Mouse (Mus musculus): ENCODE results near the gene Snap25. TPM values are rescaled to one million over a fixed set of nuclear protein-coding genes. Genes with fewer than 3 reads are reported as not detected.

The Snap25 gene
- polyA plus RNA-seq, 1 experiment, result not detected

DNA sequence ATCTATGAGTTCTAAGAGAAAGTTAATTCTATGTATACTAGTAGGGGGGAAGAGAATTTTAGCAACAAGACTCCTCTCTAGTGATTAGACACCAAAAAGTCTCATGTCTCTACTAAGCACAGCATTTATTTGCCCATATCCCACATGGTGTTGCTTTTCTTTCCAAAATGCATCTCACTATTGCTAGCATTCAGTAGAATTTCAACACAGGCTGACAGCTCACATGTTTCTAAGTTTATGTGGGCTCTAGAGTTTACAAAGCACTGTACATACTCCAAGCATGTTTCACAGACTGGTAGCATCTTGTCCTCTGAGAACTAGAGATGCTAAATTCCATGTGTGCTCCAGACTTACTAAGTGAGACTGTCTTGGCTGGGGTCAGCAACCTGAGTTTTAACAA lies 87.8 kb downstream of the Snap25 start:
- no peak for TF ChIP-seq POLR2A (IDR thresholded peaks at IDR 0.05; ENCODE audit: low read depth, low read length)
- TF ChIP-seq CTCF (IDR thresholded peaks at IDR 0.05; ENCODE audit: borderline replicate concordance, insufficient read depth, low read length), result no peak
- Histone ChIP-seq H3K4me1 (ENCODE audit: control insufficient read depth, insufficient read depth, low read length) (no peaks in the 10 kb centered on the region), H3K27ac (ENCODE audit: insufficient read depth, low read length) (no peak overlapping the region), H3K4me3 (ENCODE audit: insufficient read depth, low read length) (no peak overlapping the region)

DNA sequence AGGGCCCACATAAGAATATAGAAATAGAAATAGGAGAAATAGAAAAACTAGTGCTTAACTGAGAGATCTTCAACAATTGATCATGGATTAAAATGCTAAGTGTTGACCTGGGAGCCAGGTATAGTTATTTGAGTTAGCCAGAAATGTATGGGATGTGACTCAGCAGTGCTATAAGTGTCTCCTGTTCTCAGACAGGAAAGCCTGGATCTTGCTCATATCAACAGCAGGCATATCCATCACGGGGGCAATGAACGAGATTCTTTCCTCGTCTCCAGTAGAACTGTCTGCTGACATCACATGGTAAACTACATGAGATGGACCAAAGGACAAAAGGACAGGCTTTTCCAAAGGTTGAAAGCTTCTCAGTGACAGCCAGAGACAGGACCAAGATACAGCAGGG lies 88.8 kb downstream of the Snap25 start:
- H3K4me1 ChIP-seq (ENCODE audit: control insufficient read depth, insufficient read depth, low read length), result no peaks in the 10 kb centered on the region
- no peak for TF ChIP-seq POLR2A (IDR thresholded peaks at IDR 0.05; ENCODE audit: low read depth, low read length)
- no peak for TF ChIP-seq CTCF (IDR thresholded peaks at IDR 0.05; ENCODE audit: borderline replicate concordance, insufficient read depth, low read length)
- no peak overlapping the region for H3K4me3 ChIP-seq (ENCODE audit: insufficient read depth, low read length)
- H3K27ac ChIP-seq (ENCODE audit: insufficient read depth, low read length), result no peak overlapping the region

DNA sequence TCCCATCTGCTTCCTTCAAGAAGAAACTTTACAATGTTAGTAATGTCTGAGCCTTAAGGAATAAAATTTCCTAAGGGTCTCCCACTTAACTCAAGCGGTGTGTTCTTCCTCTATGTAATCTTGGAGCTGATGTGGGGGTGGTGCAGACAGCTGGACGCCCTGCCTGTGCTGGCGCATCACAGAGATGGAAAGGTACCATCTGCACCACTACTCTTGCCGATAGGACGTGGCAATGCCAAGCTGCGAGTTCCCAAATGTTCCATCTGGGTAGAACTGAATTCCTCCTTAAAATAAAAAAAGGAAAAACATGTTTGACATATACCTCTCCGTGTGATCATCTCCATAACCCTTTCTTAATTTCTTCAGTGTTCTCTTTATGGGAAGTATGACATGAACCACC lies 89.9 kb downstream of the Snap25 start:
- no peak overlapping the region for H3K4me3 ChIP-seq (ENCODE audit: insufficient read depth, low read length)
- TF ChIP-seq CTCF (IDR thresholded peaks at IDR 0.05; ENCODE audit: borderline replicate concordance, insufficient read depth, low read length) (no peak), POLR2A (IDR thresholded peaks at IDR 0.05; ENCODE audit: low read depth, low read length) (no peak)
- no peak overlapping the region for H3K27ac ChIP-seq (ENCODE audit: insufficient read depth, low read length)

GRCm38 (mm10) chr2:136807992-136808726 lies 94.9 kb downstream of the Snap25 start:
- H3K27ac ChIP-seq (ENCODE audit: insufficient read depth, low read length), result no peak overlapping the region
- TF ChIP-seq CTCF (IDR thresholded peaks at IDR 0.05; ENCODE audit: borderline replicate concordance, insufficient read depth, low read length) (no peak), POLR2A (IDR thresholded peaks at IDR 0.05; ENCODE audit: low read depth, low read length) (no peak)

More for the DNA sequence above, 89.9 kb downstream of the Snap25 start:
- no peaks in the 10 kb centered on the region for H3K4me1 ChIP-seq (ENCODE audit: control insufficient read depth, insufficient read depth, low read length)

GRCm38 (mm10) chr2:136811331-136811730 lies 98.1 kb downstream of the Snap25 start:
- Histone ChIP-seq H3K4me3 (ENCODE audit: insufficient read depth, low read length) (no peak overlapping the region), H3K4me1 (ENCODE audit: control insufficient read depth, insufficient read depth, low read length) (no peaks in the 10 kb centered on the region), H3K27ac (ENCODE audit: insufficient read depth, low read length) (no peak overlapping the region)
- no peak for TF ChIP-seq CTCF (IDR thresholded peaks at IDR 0.05; ENCODE audit: borderline replicate concordance, insufficient read depth, low read length)
- no peak for TF ChIP-seq POLR2A (IDR thresholded peaks at IDR 0.05; ENCODE audit: low read depth, low read length)

More at GRCm38 (mm10) chr2:136807992-136808726, 94.9 kb downstream of the Snap25 start:
- H3K4me3 ChIP-seq (ENCODE audit: insufficient read depth, low read length), result no peak overlapping the region
- no peaks in the 10 kb centered on the region for H3K4me1 ChIP-seq (ENCODE audit: control insufficient read depth, insufficient read depth, low read length)

DNA sequence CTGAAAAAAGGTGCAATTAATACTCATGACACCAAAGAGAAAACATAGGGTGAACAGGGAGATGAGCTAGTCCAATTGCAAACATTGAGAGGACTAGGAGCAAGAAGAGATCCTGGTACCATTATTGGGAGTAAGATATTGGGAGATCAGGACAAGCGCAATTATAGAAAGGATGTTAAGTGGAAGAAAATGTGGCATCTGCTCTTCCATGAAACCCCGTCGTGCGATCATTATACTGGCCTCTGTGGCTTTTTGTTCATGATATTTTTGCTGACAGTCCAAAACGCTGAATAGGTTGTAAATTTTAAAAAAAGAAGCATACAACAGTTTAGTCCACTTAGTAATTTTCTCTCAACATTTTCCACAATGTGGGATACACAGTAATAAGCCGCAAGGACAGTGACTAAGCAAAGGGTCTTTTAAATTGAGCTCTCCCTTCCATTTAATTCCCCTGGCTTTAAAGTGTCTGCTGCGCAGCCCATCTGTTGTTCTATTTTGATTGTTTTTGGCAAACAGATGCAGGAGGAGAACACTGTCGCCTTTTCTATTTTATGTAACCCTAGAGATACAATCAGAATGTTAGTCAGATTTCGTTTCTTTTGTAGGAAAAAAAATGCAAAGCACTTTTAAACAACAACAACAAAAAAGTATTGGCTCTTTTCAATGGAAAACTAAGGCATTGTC lies 103.6 kb downstream of the Snap25 start:
- H3K4me1 ChIP-seq (ENCODE audit: control insufficient read depth, insufficient read depth, low read length), result no peaks in the 10 kb centered on the region
- TF ChIP-seq POLR2A (IDR thresholded peaks at IDR 0.05; ENCODE audit: low read depth, low read length) (no peak), CTCF (IDR thresholded peaks at IDR 0.05; ENCODE audit: borderline replicate concordance, insufficient read depth, low read length) (no peak)
- no peak overlapping the region for H3K4me3 ChIP-seq (ENCODE audit: insufficient read depth, low read length)
- H3K27ac ChIP-seq (ENCODE audit: insufficient read depth, low read length), result no peak overlapping the region

- H3K4me1 ChIP-seq (ENCODE audit: control insufficient read depth, insufficient read depth, low read length), result no peaks in the 10 kb centered on the region
- no peak overlapping the region for H3K4me3 ChIP-seq (ENCODE audit: insufficient read depth, low read length)
- no peak for TF ChIP-seq CTCF (IDR thresholded peaks at IDR 0.05; ENCODE audit: borderline replicate concordance, insufficient read depth, low read length)
- TF ChIP-seq POLR2A (IDR thresholded peaks at IDR 0.05; ENCODE audit: low read depth, low read length), result no peak
- H3K27ac ChIP-seq (ENCODE audit: insufficient read depth, low read length), result no peak overlapping the region
Observed at GRCm38 (mm10) chr2:136823751-136824716, 110.8 kb downstream of the Snap25 start.

DNA sequence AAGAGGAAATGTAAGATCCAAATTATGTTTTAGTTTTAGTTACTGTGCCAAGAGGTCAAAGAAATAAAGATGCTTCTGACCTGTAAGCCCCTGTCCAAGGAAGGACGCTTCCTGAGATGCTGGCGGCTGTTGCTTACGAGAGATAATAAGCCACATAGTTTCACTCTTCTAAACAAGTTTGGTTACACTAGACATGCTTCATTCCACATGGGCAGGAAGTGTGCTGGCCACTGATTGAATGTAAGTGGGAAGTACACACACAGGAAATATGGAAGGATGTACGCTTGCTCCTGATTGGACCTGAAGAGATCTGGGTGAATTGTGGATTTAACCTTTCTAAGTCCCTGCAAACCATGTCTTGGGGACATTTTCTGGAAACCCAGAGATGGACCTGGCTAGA lies 114.4 kb downstream of the Snap25 start:
- no peak overlapping the region for H3K27ac ChIP-seq (ENCODE audit: insufficient read depth, low read length)
- H3K4me3 ChIP-seq (ENCODE audit: insufficient read depth, low read length), result no peak overlapping the region
- no peak for TF ChIP-seq POLR2A (IDR thresholded peaks at IDR 0.05; ENCODE audit: low read depth, low read length)
- no peak for TF ChIP-seq CTCF (IDR thresholded peaks at IDR 0.05; ENCODE audit: borderline replicate concordance, insufficient read depth, low read length)
- no peaks in the 10 kb centered on the region for H3K4me1 ChIP-seq (ENCODE audit: control insufficient read depth, insufficient read depth, low read length)

Other genes starting within 250 kb of the Snap25 start
- gene Ankef1, start 211.5 kb upstream of the Snap25 start, polyA plus RNA-seq (2011; ENCODE audit: insufficient read length, low read depth, missing spikeins), result 0.51 TPM in 1 of 2 replicates, not detected in the other
- gene AL731706.2, start 172.2 kb downstream of the Snap25 start, polyA plus RNA-seq (2011; ENCODE audit: insufficient read length, low read depth, missing spikeins), result 8.8 and 17.9 TPM in 2 replicates
- gene Slx4ip, start 177.8 kb downstream of the Snap25 start, polyA plus RNA-seq (2011; ENCODE audit: insufficient read length, low read depth, missing spikeins), result 7.2 and 7.4 TPM in 2 replicates
- gene AL731706.1, start 177.9 kb downstream of the Snap25 start, polyA plus RNA-seq (2011; ENCODE audit: insufficient read length, low read depth, missing spikeins), result 6.8 and 10.4 TPM in 2 replicates
- gene Mkks, start 177.9 kb downstream of the Snap25 start, polyA plus RNA-seq (2011; ENCODE audit: insufficient read length, low read depth, missing spikeins), result 15.9 and 20.6 TPM in 2 replicates